Mouse (Mus musculus) right cerebral cortex, adult 2 months (tissue): ENCODE data around the gene Agxt2.

ENCODE experiments used
- DNase-seq, 2 experiments: peaks; one replicate each; pipeline ENCODE4 v3.0.0; 2021 to 2022; ENCODE audit warnings: low spot score in 2 of 2

Agxt2 gene

GRCm38 (mm10) chr15:10358039-10358948, at the start of gene Agxt2:
TSS of gene Agxt2 (plus strand) at chr15:10358532.
- no peak for DNase-seq

- no peak for DNase-seq
These were observed 46.5 kb upstream of the Agxt2 start for GRCm38 (mm10) chr15:10311826-10312225.

- DNase-seq: peak; percentile 74 to 77
These were observed 44.5 kb upstream of the Agxt2 start for GRCm38 (mm10) chr15:10313522-10314455.

DNA sequence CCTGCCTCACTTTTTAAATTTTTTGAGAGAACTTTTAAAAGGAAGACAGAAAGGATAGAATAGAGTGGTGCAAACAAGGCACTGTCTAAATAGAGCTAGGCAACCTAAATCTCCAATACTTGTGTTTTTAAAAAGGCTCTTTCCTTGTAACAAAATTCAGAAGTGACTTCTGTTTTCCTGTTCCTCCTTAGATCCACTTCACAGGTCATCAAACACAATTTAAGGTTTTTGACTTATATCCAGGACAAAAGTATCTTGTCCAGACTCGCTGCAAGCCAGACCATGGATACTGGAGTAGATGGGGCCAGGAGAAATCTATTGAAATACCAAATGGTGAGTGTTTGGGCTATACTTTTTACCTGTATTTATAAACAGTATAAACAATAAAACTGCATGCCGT, 33.3 kb upstream of the Agxt2 start, which contains the start of gene Gm21973:
Gene Gm21973 (plus strand): TSS at position 301 of the 400 bp plus-strand sequence.
- DNase-seq: no peak

DNA sequence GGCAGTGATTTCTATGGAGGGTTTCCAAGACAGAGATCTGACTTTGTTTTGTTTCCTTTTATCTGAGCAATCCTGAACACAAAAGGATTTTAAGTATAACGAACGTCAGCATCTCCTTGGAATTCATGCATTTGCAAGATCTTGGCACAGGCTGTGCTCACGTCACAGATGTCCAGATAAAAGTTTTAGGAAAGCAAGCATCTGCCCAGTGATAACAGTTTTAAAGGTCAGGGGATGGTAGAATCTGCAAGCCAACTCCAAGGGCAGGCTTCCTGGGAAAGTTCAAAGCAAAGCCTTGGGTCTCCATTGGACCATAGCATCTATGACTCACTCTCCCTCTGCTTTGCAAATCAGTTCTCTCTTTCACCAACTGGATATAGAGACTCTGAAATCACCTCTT, 27.7 kb upstream of the Agxt2 start:
- DNase-seq: no peak

GRCm38 (mm10) chr15:10332566-10332965, 25.8 kb upstream of the Agxt2 start:
- DNase-seq: no peak

- DNase-seq: no peak
These were observed 19.7 kb upstream of the Agxt2 start for GRCm38 (mm10) chr15:10338606-10339005.

- DNase-seq: no peak
These were observed 11.3 kb upstream of the Agxt2 start for GRCm38 (mm10) chr15:10347044-10347443.

GRCm38 (mm10) chr15:10366331-10366730, 8.0 kb downstream of the Agxt2 start:
- DNase-seq: no peak

- no peak for DNase-seq
These were observed 17.1 kb downstream of the Agxt2 start for GRCm38 (mm10) chr15:10375404-10375803.

DNA sequence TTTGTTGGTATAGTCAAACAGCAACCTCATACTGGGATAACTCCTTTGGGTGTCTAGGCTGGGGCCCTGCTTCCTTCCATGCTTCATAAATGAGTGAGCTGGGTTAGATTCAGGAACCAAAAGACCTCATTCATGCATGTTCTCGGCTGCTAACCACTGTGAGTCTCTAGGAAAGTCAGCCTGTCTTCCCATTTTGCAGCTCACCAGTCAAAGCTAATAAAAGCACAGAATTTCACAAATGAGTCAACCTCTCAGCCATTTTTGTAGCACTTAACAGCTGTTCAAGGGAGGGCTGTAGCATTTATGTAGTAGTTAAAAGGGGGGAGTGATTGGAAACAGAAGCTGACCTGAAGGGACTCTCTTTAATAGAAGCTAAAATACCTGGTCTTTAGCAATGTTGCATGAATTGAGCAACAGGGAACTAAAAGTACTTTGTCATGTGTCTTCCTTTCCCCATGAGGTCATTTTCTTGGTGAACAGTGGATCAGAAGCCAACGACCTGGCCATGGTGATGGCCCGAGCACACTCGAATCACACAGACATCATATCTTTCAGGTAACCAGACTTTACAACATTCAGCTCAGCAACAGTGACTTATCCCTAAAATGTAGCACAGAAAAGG, 20.1 kb downstream of the Agxt2 start:
- DNase-seq: peak; percentile 13 to 17

DNA sequence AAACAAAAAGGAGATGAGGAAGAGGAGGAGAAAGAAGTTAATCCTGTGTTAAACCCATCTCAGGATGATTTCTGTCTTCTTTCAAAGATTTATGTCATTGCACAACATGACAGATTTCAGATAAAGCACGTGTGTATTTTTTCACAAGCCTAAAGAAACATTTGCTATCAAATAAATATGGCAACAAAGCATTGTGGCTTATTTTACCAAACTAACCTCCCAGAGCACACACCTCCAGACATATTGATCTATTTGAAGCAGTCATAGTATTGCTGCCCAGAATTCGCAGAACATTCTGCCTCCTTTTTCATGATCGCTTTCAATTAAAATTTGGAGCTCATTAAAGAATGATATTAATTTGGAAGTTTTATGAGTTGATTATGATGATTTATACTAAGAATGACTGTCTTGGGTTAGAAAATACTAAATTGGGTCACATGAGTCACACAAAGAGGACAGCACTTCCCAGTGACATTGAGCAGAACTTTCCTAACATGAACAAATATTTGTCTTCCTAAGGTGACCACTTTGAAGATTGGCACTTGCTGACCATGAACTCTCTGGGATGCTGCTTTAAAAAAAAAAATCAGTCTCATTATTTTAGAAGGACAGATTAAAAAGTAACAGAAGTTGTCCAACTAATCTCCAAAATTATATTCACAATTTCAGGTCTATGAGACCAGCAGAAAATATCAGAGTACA, 21.6 kb downstream of the Agxt2 start:
- DNase-seq: no peak

DNA sequence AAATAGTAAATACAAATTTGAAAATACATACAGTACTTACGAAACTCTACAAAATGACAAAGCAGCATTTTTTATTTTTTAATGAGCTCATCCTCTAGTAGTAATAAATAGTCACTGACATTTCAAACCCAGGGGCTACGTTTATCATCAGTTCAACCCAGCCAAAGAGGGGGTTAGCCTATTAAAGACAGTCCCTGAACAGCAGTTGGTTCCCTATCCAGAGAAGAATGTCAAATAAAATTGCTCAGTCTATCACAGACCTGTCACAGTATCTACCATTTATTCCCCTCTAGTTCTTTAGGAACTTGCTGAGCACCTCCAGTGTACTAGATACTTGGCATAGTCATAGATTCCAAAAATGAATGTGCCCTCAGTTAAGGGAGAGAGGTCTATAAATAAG, 28.9 kb downstream of the Agxt2 start:
- no peak for DNase-seq

- no peak for DNase-seq
These were observed 41.5 kb downstream of the Agxt2 start for GRCm38 (mm10) chr15:10399795-10400194.

GRCm38 (mm10) chr15:10400415-10400814, 42.1 kb downstream of the Agxt2 start:
- DNase-seq: peak in 1 of 2 experiments; percentile 20

GRCm38 (mm10) chr15:10409842-10410241, 51.5 kb downstream of the Agxt2 start:
- DNase-seq: no peak

- no peak for DNase-seq
These were observed 52.5 kb downstream of the Agxt2 start for GRCm38 (mm10) chr15:10410881-10411280.

- peak in 1 of 2 experiments; percentile 34 for DNase-seq
These were observed 55.3 kb downstream of the Agxt2 start for GRCm38 (mm10) chr15:10413656-10414055.

DNA sequence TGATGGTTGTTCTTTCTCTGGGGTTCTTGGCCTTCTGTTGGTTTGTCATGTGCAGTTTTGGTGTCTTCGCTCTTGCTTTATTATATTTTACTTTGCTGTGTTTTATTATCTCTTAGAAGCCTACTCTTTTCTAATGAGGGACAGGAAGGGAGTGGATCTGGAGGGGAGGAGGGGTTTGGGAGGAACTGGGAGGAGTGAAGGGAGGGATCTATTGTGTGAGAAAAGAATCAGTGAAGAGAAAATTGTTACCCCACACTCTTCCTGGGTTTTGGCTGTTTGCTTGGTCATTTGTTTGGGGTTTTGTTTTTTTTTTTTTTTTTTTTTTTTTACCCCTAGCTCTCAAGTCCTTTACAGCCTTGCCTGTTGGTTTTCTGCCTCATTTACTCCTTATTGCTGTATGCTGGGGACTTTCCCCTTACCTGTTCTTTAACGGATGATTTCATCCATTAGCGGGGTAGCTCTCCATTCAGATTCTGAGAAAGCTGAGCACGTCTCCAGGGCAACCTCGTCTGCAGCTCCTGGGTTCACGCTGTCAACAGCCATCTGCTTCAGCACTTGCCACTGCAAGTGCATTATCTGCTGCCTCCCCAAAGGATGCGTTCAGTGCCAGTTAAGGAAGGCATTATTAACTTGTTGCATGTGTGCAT, 62.9 kb downstream of the Agxt2 start:
- DNase-seq: no peak

DNA sequence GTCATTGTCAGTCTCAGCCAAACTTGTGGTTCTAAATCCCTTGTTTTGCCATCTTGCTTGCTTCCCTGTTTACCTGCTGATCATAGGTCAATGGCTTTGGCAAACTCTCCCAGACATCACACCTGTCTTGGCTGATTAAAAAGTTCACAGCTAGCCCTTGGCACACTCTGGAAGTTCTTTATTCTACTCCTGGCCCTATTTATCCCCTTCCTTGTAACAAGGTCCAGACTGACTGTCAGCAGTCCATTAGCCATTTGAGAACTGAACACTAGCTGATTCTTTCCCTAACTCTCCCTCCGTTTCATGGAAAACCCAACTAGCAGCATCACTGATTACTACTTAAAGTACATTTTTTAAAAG, 63.4 kb downstream of the Agxt2 start:
- no peak for DNase-seq

- no peak for DNase-seq
These were observed 67.8 kb downstream of the Agxt2 start for GRCm38 (mm10) chr15:10426124-10426523.
